Mouse (Mus musculus) kidney, adult 2 months (tissue): ENCODE data around the gene Cflar.

Experiments used
- CTCF ChIP-seq: fragments of 200-500 bp; conservative IDR thresholded peaks from 2 replicates; pipeline ENCODE4 v1.5.1; 2011; ENCODE audit warnings: low read depth, mild to moderate bottlenecking, control low read depth, low read length, moderate library complexity, mixed read lengths; ENCODE audit not compliant: insufficient read depth, insufficient read length
- POLR2A ChIP-seq: fragments of 200-500 bp; IDR thresholded peaks from one replicate; pipeline ENCODE4 v1.6.1; 2011; ENCODE audit warnings: low read depth, low read length, control low read depth

DNA sequence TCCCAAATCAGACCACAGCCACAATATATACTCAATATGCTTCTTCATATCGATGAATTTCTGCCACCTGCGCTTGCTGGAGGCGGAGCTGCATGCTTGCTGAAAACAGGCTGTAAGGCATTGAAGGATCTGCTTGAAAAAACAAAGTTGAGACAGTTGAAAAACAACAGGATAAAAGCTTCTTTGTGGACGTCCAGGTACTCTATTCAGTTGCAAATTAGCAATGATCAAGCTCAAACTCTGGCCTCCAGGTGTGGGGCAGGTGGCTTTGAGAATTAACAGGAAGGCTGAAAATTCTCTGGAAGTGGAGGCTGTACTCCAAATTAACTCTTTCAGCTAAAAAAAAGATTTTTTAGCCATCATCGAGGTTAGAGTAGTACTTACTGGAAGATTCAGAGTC, 51.3 kb downstream of the Cflar start:
- no peak for TF ChIP-seq CTCF
- TF ChIP-seq POLR2A = no peak
